Mouse (Mus musculus) myocyte (in vitro differentiated cells): Measurements from ENCODE around the gene Syn3. TPM values are rescaled to one million over a fixed set of nuclear protein-coding genes. Genes with fewer than 3 reads are reported as not detected.
A peak's percentile ranks its signal among the peaks of the same experiment; 100 is the strongest.

Experiments used
- H3K27me3 ChIP-seq: one replicate; pipeline ENCODE4 v1.6.1; 2011; ENCODE audit not compliant: control insufficient read depth, insufficient read depth, insufficient read length
- H3K36me3 ChIP-seq: one replicate; pipeline ENCODE4 v1.6.1; 2011; ENCODE audit not compliant: control insufficient read depth, insufficient read depth
- H3K4me2 ChIP-seq: one replicate; pipeline ENCODE4 v1.6.1; 2011; ENCODE audit warnings: low read depth, control low read depth
- H3K4me3 ChIP-seq: one replicate; pipeline ENCODE4 v1.5.1; 2011; ENCODE audit warnings: mild to moderate bottlenecking, control low read depth, moderate library complexity
- H3K79me2 ChIP-seq: one replicate; pipeline ENCODE4 v1.6.1; 2011; ENCODE audit not compliant: control insufficient read depth, insufficient read depth
- H3ac ChIP-seq: one replicate; pipeline ENCODE4 v1.6.1; 2011; ENCODE audit not compliant: control insufficient read depth, insufficient read length
- CEBPB ChIP-seq: IDR thresholded peaks from 2 replicates; pipeline ENCODE4 v1.6.1; 2011; ENCODE audit warnings: mild to moderate bottlenecking, moderate library complexity; ENCODE audit not compliant: poor library complexity, insufficient read depth, severe bottlenecking
- E2F4 ChIP-seq: IDR thresholded peaks from one replicate; pipeline ENCODE4 v1.6.1; 2011; ENCODE audit warnings: mild to moderate bottlenecking, control low read depth, moderate library complexity; ENCODE audit not compliant: insufficient read depth
- MAX ChIP-seq: IDR thresholded peaks from one replicate; pipeline ENCODE4 v1.6.1; 2011; ENCODE audit warnings: low read depth, mild to moderate bottlenecking, control low read depth
- MYOD1 ChIP-seq, 3 experiments: IDR thresholded peaks; one replicate each; pipeline ENCODE4 v1.6.1; 2011; ENCODE audit warnings: control low read depth in 2 of 3, low read depth in 2 of 3, mild to moderate bottlenecking in 2 of 3, moderate library complexity in 1 of 3; ENCODE audit not compliant: insufficient read length in 2 of 3, control insufficient read depth in 1 of 3
- MYOG ChIP-seq, 3 experiments: IDR thresholded peaks; one replicate each; pipeline ENCODE4 v1.6.1; 2011; ENCODE audit warnings: control low read depth in 2 of 3, low read depth in 2 of 3, mild to moderate bottlenecking in 2 of 3; ENCODE audit not compliant: insufficient read length in 2 of 3, control insufficient read depth in 1 of 3, insufficient read depth in 1 of 3
- POLR2A ChIP-seq: IDR thresholded peaks from one replicate; pipeline ENCODE4 v1.6.1; 2011; ENCODE audit warnings: low read depth, mild to moderate bottlenecking, control low read depth, moderate library complexity; ENCODE audit not compliant: insufficient read length
- POLR2AphosphoS2 ChIP-seq: IDR thresholded peaks from one replicate; pipeline ENCODE4 v1.6.1; 2011; ENCODE audit warnings: low read depth, control low read depth; ENCODE audit not compliant: insufficient read length
- REST ChIP-seq: IDR thresholded peaks from one replicate; pipeline ENCODE4 v1.6.1; 2011; ENCODE audit warnings: mild to moderate bottlenecking, control low read depth, moderate library complexity; ENCODE audit not compliant: insufficient read depth, insufficient read length
- SRF ChIP-seq: IDR thresholded peaks from one replicate; pipeline ENCODE4 v1.6.1; 2011; ENCODE audit warnings: low read depth; ENCODE audit not compliant: control insufficient read depth, insufficient read length
- TCF12 ChIP-seq: IDR thresholded peaks from one replicate; pipeline ENCODE4 v1.6.1; 2011; ENCODE audit warnings: mild to moderate bottlenecking, control low read depth; ENCODE audit not compliant: poor library complexity, insufficient read depth, severe bottlenecking
- TCF3 ChIP-seq: IDR thresholded peaks from one replicate; pipeline ENCODE4 v1.6.1; 2011; ENCODE audit warnings: low read depth, control low read depth; ENCODE audit not compliant: insufficient read length
- USF1 ChIP-seq: IDR thresholded peaks from one replicate; pipeline ENCODE4 v1.6.1; 2011; ENCODE audit warnings: low read depth, mild to moderate bottlenecking, control low read depth, moderate library complexity
- polyA plus RNA-seq: library from polyadenylated mRNA; unstranded; fragments of >200 nt; fragmentation: generic; extraction: Trizol; gene quantifications from one replicate; pipeline ENCODE4 v1.2.1, GENCODE M21; 2012; ENCODE audit warnings: missing spikeins

Gene Syn3
- polyA plus RNA-seq, 1 experiment, result 0.08 TPM

DNA sequence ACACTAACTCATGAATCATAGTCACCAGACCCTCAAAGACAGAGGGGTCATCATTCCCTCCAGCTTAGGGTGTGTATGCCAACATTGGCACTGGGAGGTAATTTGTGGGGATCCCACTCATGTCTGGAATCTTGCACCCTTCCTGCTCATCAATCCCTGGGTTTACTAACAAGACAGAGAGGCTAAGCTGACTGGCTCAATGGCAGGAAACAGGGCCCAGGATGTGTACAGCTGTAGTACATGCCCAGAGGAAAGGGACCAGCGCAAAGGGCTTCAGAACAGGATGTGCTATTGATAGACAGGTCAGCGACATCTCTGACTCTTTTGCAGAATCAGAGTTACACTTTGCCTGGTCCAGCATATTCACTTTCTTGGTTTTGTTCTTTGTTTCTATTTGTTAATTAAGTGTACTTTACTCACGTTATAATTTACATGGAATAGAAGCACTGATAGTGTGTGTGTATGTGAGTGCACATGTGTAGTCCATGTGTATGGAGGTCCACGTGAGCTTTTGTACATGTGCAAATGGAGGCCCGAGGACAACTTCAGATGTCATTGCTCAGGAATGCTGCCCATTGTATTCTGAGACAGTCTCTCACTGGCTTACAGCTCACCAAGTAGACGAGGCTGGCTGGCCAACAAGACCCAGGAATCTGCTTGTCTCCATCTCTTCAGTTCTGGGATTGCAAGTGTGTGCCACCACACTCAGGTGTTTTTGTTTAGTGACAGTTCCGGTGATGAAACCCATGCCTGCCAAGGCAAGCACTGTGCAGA, 248.4 kb downstream of the Syn3 start:
- Histone ChIP-seq H3K4me2 (peak overlapping the region; percentile 21), H3K27me3 (no peaks in the 10 kb centered on the region), H3K4me3 (no peak overlapping the region), H3K79me2 (no peaks in the 10 kb centered on the region), H3K36me3 (no peaks in the 10 kb centered on the region), H3ac (no peak overlapping the region)
- no peak for TF ChIP-seq E2F4

- TF ChIP-seq MYOD1 (IDR thresholded peaks at IDR 0.05; ENCODE audit: control insufficient read depth in 1 of 3, insufficient read length in 2 of 3, low read depth in 2 of 3) (no peak), POLR2A (no peak), REST (no peak), USF1 (no peak), MAX (no peak), E2F4 (no peak), MYOG (IDR thresholded peaks at IDR 0.05; ENCODE audit: control insufficient read depth in 1 of 3, insufficient read depth in 1 of 3, insufficient read length in 2 of 3, low read depth in 2 of 3) (no peak), SRF (no peak)
- H3K79me2 ChIP-seq, result no peaks in the 10 kb centered on the region
These were observed 249.4 kb downstream of the Syn3 start for GRCm38 (mm10) chr10:86249283-86249682.

DNA sequence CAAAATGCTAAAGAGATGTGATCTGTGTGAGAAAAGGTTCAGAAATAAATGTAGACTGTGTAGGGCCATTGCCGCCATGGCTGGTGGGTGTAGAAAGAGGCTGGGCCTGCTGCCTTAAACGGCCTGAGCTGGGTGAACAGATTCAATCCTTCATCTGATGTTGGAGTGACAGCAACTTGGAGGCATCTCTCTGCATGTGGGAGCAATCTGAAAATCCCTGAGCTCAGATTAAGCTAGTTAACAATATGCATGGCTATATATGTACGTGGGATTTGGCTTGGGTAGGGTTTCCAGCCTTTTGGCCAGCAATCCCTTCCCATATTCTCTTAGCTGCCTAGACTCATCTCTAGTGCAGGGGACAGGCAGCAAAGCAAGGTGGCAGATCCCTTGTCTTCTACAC, 249.9 kb downstream of the Syn3 start:
- no peak for TF ChIP-seq TCF12
- TF ChIP-seq USF1, result no peak
- no peak for TF ChIP-seq REST
- no peak for TF ChIP-seq MYOG (IDR thresholded peaks at IDR 0.05; ENCODE audit: control insufficient read depth in 1 of 3, insufficient read depth in 1 of 3, insufficient read length in 2 of 3, low read depth in 2 of 3)
- no peak for TF ChIP-seq TCF3
- H3K79me2 ChIP-seq, result no peaks in the 10 kb centered on the region

More at GRCm38 (mm10) chr10:86249283-86249682, 249.4 kb downstream of the Syn3 start:
- Histone ChIP-seq H3K4me3 (no peak overlapping the region), H3K27me3 (no peaks in the 10 kb centered on the region), H3ac (no peak overlapping the region), H3K36me3 (no peaks in the 10 kb centered on the region), H3K4me2 (no peak overlapping the region)

GRCm38 (mm10) chr10:86248131-86248740, 250.5 kb downstream of the Syn3 start:
- no peak overlapping the region for H3K4me3 ChIP-seq
- H3ac ChIP-seq, result no peak overlapping the region
- H3K4me2 ChIP-seq, result no peak overlapping the region
- H3K27me3 ChIP-seq, result no peaks in the 10 kb centered on the region
- H3K36me3 ChIP-seq, result no peaks in the 10 kb centered on the region
- no peaks in the 10 kb centered on the region for H3K79me2 ChIP-seq
- TF ChIP-seq REST (no peak), CEBPB (no peak), MAX (no peak), TCF12 (no peak), USF1 (no peak), MYOG (IDR thresholded peaks at IDR 0.05; ENCODE audit: control insufficient read depth in 1 of 3, insufficient read depth in 1 of 3, insufficient read length in 2 of 3, low read depth in 2 of 3) (no peak), SRF (no peak), E2F4 (no peak), POLR2AphosphoS2 (no peak), MYOD1 (IDR thresholded peaks at IDR 0.05; ENCODE audit: control insufficient read depth in 1 of 3, insufficient read length in 2 of 3, low read depth in 2 of 3) (no peak), TCF3 (no peak)

More for the DNA sequence above, 249.9 kb downstream of the Syn3 start:
- Histone ChIP-seq H3K4me2 (no peak overlapping the region), H3ac (no peak overlapping the region), H3K4me3 (no peak overlapping the region), H3K36me3 (no peaks in the 10 kb centered on the region), H3K27me3 (no peaks in the 10 kb centered on the region)

DNA sequence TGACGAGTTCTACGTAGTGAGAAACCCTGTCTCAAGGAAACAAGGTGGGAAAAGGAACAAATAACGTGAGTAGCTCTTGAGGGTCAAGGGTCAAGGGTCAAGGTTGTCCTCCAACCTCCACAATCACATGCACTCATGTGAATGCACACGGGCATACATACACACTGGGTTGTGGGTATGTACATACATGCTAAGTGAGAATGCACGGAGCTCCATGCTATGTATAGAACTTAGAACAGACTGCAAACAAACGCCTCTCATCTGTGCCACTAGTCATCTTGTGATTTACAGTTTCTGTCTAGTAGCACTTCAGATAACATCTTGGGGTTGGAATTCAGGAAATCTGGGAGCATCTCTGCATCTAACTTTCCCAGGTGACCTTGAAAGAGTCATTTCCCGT, 253.3 kb downstream of the Syn3 start:
- no peaks in the 10 kb centered on the region for H3K79me2 ChIP-seq
- no peaks in the 10 kb centered on the region for H3K36me3 ChIP-seq
- no peak overlapping the region for H3K4me3 ChIP-seq
- TF ChIP-seq POLR2AphosphoS2 (no peak), MYOG (IDR thresholded peaks at IDR 0.05; ENCODE audit: control insufficient read depth in 1 of 3, insufficient read depth in 1 of 3, insufficient read length in 2 of 3, low read depth in 2 of 3) (no peak), TCF12 (no peak), MAX (no peak), MYOD1 (IDR thresholded peaks at IDR 0.05; ENCODE audit: control insufficient read depth in 1 of 3, insufficient read length in 2 of 3, low read depth in 2 of 3) (no peak), SRF (no peak)
- H3K27me3 ChIP-seq, result no peaks in the 10 kb centered on the region
- no peak overlapping the region for H3K4me2 ChIP-seq
- no peak overlapping the region for H3ac ChIP-seq
